23 mouse cellular contexts compared by ENCODE assay signal in the genomic region with DNA sequence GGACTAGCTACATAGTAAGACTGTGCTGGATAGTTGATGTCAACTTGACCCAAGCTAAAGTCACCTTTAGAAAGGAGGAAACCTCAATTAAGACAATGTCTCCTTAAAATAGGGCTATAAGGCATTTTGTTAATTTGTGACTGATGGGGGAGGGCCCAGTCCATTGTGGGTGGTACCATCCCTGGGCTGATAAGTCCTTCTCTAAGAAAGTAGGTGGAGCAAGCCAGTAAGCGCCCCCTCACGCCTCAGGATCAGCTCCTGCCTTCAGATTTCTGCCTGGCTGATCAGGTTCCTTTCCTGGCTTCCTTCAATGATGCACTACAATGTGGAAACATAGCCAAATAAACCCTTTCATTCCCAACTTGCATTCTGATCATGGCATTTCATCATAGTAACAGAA. TPM values are rescaled to one million over a fixed set of nuclear protein-coding genes. Genes with fewer than 3 reads are reported as not detected.
DNase-seq lines count a peak whose midpoint lies in the region; ATAC-seq lines count a peak whose summit lies in the region.
"Had no signal": no experiment of that assay in that cellular context is flagged by ENCODE, and none has a peak within 500 bp of the region (broad histone marks: within the 10 kb centered on the region; RNA-seq: fewer than 3 reads in every experiment).

No protein-coding gene starts in this region.

- H3K9me3 ChIP-seq in liver, embryonic 13.5 days (replicated peaks): no peaks in the 10 kb centered on the region
- no peaks in the 10 kb centered on the region for H3K9me3 ChIP-seq in midbrain, embryonic 10.5 days (replicated peaks)
- H3K9me3 ChIP-seq: embryonic facial prominence, embryonic 12.5 days; forebrain, embryonic 12.5 days; heart, embryonic 15.5 days; hindbrain, embryonic 12.5 days had no signal

- peak; percentile 58 for DNase-seq in R1 (ENCODE audit: low read depth, low spot score)
- DNase-seq in c-Kit-positive CD71-positive TER-119-negative erythroid progenitor cells, embryonic 14.5 days (ENCODE audit: low read depth): peak; percentile 42
- peak; percentile 8 for DNase-seq in liver, embryonic 13.5 days
- no peak for DNase-seq in ovary, postnatal 14 days (ENCODE audit: low spot score)
- DNase-seq in midbrain, embryonic 10.5 days (ENCODE audit: low spot score): no peak
- no peak for DNase-seq in heart, postnatal 14 days
- DNase-seq: adrenal gland, postnatal 14 days; cerebellum, adult 11 months; cerebellum, adult 8-10 months; cerebellum, postnatal 14 days; gastrocnemius, postnatal 10 days; heart, adult 2 months; heart, postnatal 4 days had no signal

- intact Hi-C loops in heart, postnatal 14 days (cut with DNase I): no loop called here

- ATAC-seq in liver, embryonic 13.5 days (ENCODE audit: low read depth): peak; percentile 65; the same call in 1 of the 2 replicates
- peak; percentile 71 for ATAC-seq in megakaryocyte-erythroid progenitor cell, adult 5-6 weeks (replicated peaks; ENCODE audit: low FRiP score, low TSS enrichment, poor library complexity, severe bottlenecking)
- ATAC-seq: activated CD4-positive, CD25-positive, alpha-beta regulatory T cell, adult 4 months; forebrain, embryonic 16.5 days; hindbrain, embryonic 16.5 days; inflammation-experienced regulatory T-cells, adult 6 months had no signal

- no peak overlapping the region for H3K9ac ChIP-seq in liver, embryonic 13.5 days
- H3K9ac ChIP-seq: embryonic facial prominence, embryonic 12.5 days; forebrain, embryonic 12.5 days; heart, embryonic 15.5 days; hindbrain, embryonic 12.5 days had no signal

- no peak overlapping the region for H3K4me3 ChIP-seq in liver, embryonic 13.5 days (replicated peaks)
- H3K4me3 ChIP-seq in midbrain, embryonic 10.5 days: no peak overlapping the region
- H3K4me3 ChIP-seq: embryonic facial prominence, embryonic 12.5 days; forebrain, embryonic 12.5 days; heart, adult 2 months; heart, embryonic 15.5 days; hindbrain, embryonic 12.5 days had no signal

- H3K4me1 ChIP-seq in liver, embryonic 13.5 days (replicated peaks): peaks cover 50% of the 10 kb centered on the region
- no peaks in the 10 kb centered on the region for H3K4me1 ChIP-seq in midbrain, embryonic 10.5 days
- H3K4me1 ChIP-seq: embryonic facial prominence, embryonic 12.5 days; forebrain, embryonic 12.5 days; hindbrain, embryonic 12.5 days had no signal

- WGBS in liver, embryonic 13.5 days (ENCODE audit: insufficient replicate concordance): 13% methylated on average over 2 of the region's 2 CpGs
- 73% methylated on average over 2 of the region's 2 CpGs for WGBS in midbrain, embryonic 10.5 days

- H3K4me2 ChIP-seq in liver, embryonic 13.5 days: no peak overlapping the region
- H3K4me2 ChIP-seq: embryonic facial prominence, embryonic 12.5 days; forebrain, embryonic 12.5 days; heart, embryonic 11.5 days; heart, embryonic 15.5 days; hindbrain, embryonic 12.5 days had no signal

- H3K36me3 ChIP-seq in liver, embryonic 13.5 days: peaks cover 41% of the 10 kb centered on the region
- H3K36me3 ChIP-seq in midbrain, embryonic 10.5 days: peaks cover 65% of the 10 kb centered on the region

- no peak overlapping the region for H3K27ac ChIP-seq in liver, embryonic 13.5 days
- no peak overlapping the region for H3K27ac ChIP-seq in midbrain, embryonic 10.5 days (replicated peaks)
- H3K27ac ChIP-seq: embryonic facial prominence, embryonic 12.5 days; forebrain, embryonic 12.5 days; heart, adult 2 months; heart, embryonic 15.5 days; hindbrain, embryonic 12.5 days had no signal

- H3K27me3 ChIP-seq in liver, embryonic 13.5 days: no peaks in the 10 kb centered on the region
- H3K27me3 ChIP-seq in midbrain, embryonic 10.5 days (ENCODE audit: low read depth, poor library complexity, severe bottlenecking): no peaks in the 10 kb centered on the region
- H3K27me3 ChIP-seq: embryonic facial prominence, embryonic 12.5 days; forebrain, embryonic 12.5 days; heart, embryonic 15.5 days; hindbrain, embryonic 12.5 days had no signal

RNA-seq across cellular contexts. Expression of a gene that starts 13.8 kb away (rescaled TPM):
- polyA plus RNA-seq in liver, embryonic 13.5 days (2015; fragmentation: Nextera tagmentation; extraction: Ambion mirVana): 28.6 and 35.1 TPM in 2 replicates
- 38.8 and 59.3 TPM in 2 replicates for total RNA-seq in megakaryocyte-erythroid progenitor cell, adult 5-6 weeks (2014; fragmentation: Nextera tagmentation)
- total RNA-seq in megakaryocyte-erythroid progenitor cell, adult 5-6 weeks (2017): 61.5 and 65.1 TPM in 2 replicates
- 66.8 and 72.6 TPM in 2 replicates for polyA plus RNA-seq in midbrain, embryonic 10.5 days (2016; fragmentation: Nextera tagmentation; extraction: Ambion mirVana)
- total RNA-seq in heart, postnatal 14 days (2021): 10 to 100 TPM; 47.7 to 48.0 TPM

RNA-seq across cellular contexts. Expression of a gene that starts 26.5 kb away (rescaled TPM):
- polyA plus RNA-seq in liver, embryonic 13.5 days (2015; fragmentation: Nextera tagmentation; extraction: Ambion mirVana): 25.6 and 26.5 TPM in 2 replicates
- 15.2 and 16.4 TPM in 2 replicates for total RNA-seq in megakaryocyte-erythroid progenitor cell, adult 5-6 weeks (2014; fragmentation: Nextera tagmentation)
- 23.4 and 29.7 TPM in 2 replicates for total RNA-seq in megakaryocyte-erythroid progenitor cell, adult 5-6 weeks (2017)
- 34.5 and 36.2 TPM in 2 replicates for polyA plus RNA-seq in midbrain, embryonic 10.5 days (2016; fragmentation: Nextera tagmentation; extraction: Ambion mirVana)
- total RNA-seq in heart, postnatal 14 days (2021): 100 to 1,000 TPM; 222 to 228 TPM

RNA-seq across cellular contexts. Expression of a gene that starts 37.9 kb away (rescaled TPM):
- polyA plus RNA-seq in liver, embryonic 13.5 days (2015; fragmentation: Nextera tagmentation; extraction: Ambion mirVana): 0.61 and 0.70 TPM in 2 replicates
- 2.6 and 3.2 TPM in 2 replicates for total RNA-seq in megakaryocyte-erythroid progenitor cell, adult 5-6 weeks (2014; fragmentation: Nextera tagmentation)
- 1.5 TPM in 1 of 2 replicates, not detected in the other for total RNA-seq in megakaryocyte-erythroid progenitor cell, adult 5-6 weeks (2017)
- polyA plus RNA-seq in midbrain, embryonic 10.5 days (2016; fragmentation: Nextera tagmentation; extraction: Ambion mirVana): 13.8 and 14.7 TPM in 2 replicates
- total RNA-seq in heart, postnatal 14 days (2021): 10 to 100 TPM; 14.3 to 16.6 TPM

RNA-seq across cellular contexts. Expression of a gene that starts 53.7 kb away (rescaled TPM):
- polyA plus RNA-seq in liver, embryonic 13.5 days (2015; fragmentation: Nextera tagmentation; extraction: Ambion mirVana): 9.5 and 10.6 TPM in 2 replicates
- total RNA-seq in megakaryocyte-erythroid progenitor cell, adult 5-6 weeks (2014; fragmentation: Nextera tagmentation): 15.7 and 19.3 TPM in 2 replicates
- 15.8 and 26.9 TPM in 2 replicates for total RNA-seq in megakaryocyte-erythroid progenitor cell, adult 5-6 weeks (2017)
- polyA plus RNA-seq in midbrain, embryonic 10.5 days (2016; fragmentation: Nextera tagmentation; extraction: Ambion mirVana): 34.6 and 40.8 TPM in 2 replicates
- total RNA-seq in heart, postnatal 14 days (2021): 10 to 100 TPM; 74.3 to 75.9 TPM

RNA-seq across cellular contexts. Expression of a gene that starts 56.9 kb away (rescaled TPM):
- 16.4 and 18.3 TPM in 2 replicates for polyA plus RNA-seq in liver, embryonic 13.5 days (2015; fragmentation: Nextera tagmentation; extraction: Ambion mirVana)
- total RNA-seq in megakaryocyte-erythroid progenitor cell, adult 5-6 weeks (2014; fragmentation: Nextera tagmentation): 33.2 and 34.7 TPM in 2 replicates
- total RNA-seq in megakaryocyte-erythroid progenitor cell, adult 5-6 weeks (2017): 25.8 and 26.8 TPM in 2 replicates
- 195 and 250 TPM in 2 replicates for polyA plus RNA-seq in midbrain, embryonic 10.5 days (2016; fragmentation: Nextera tagmentation; extraction: Ambion mirVana)
- total RNA-seq in heart, postnatal 14 days (2021): 10 to 100 TPM; 21.2 to 23.9 TPM

Comparison
In these comparisons a context has a peak if more than half of its experiments do, and no peak if none do; other contexts are left out.
1. DNase-seq: peak in R1 (single experiment), c-Kit-positive CD71-positive TER-119-negative erythroid progenitor cells, embryonic 14.5 days (single experiment) and liver, embryonic 13.5 days (single experiment); none in ovary, postnatal 14 days (single experiment), midbrain, embryonic 10.5 days (single experiment) and heart, postnatal 14 days (0 of 2).
2. RNA of a gene that starts 26.5 kb away (total RNA-seq): 222 to 228 TPM in heart, postnatal 14 days; 15.2 to 29.7 TPM in megakaryocyte-erythroid progenitor cell, adult 5-6 weeks; every median in the first group is over 4 times any median in the second.